Mouse (Mus musculus): ENCODE results near the gene Abcb5. TPM values are rescaled to one million over a fixed set of nuclear protein-coding genes. Genes with fewer than 3 reads are reported as not detected.

Abcb5 gene
- total and polyA plus RNA-seq, 3 experiments: not detected

- no peak for TF ChIP-seq EP300 (IDR thresholded peaks at IDR 0.05; ENCODE audit: insufficient read depth, low read depth, low read length)
- no peak for TF ChIP-seq CTCF (IDR thresholded peaks at IDR 0.05)
- no peak for TF ChIP-seq POLR2A (IDR thresholded peaks at IDR 0.05; ENCODE audit: insufficient read depth, low read depth, low read length)
- intact Hi-C loops (cut with DNase I): loop anchor here (10.0 kb wide), 2 partner anchors 258 to 538 kb away; partner anchors contain the start of gene Sp4
- Histone ChIP-seq H3K4me3 (no peak overlapping the region), H3K9ac (ENCODE audit: low read depth, low read length) (no peak overlapping the region), H3K27me3 (ENCODE audit: control insufficient read depth, insufficient read depth, low read length) (peaks cover 21% of the 10 kb centered on the region), H3K27ac (no peak overlapping the region), H3K36me3 (ENCODE audit: control insufficient read depth, insufficient read depth, low read length) (no peaks in the 10 kb centered on the region), H3K79me2 (replicated peaks; ENCODE audit: control insufficient read depth, insufficient read depth, low read length) (no peaks in the 10 kb centered on the region), H3K4me1 (ENCODE audit: control insufficient read depth, insufficient read depth, low read length) (no peaks in the 10 kb centered on the region)
- DNase-seq: no peak
- 5% methylated on average over 33 of the region's 33 CpGs for WGBS
These were observed 123.4 kb downstream of the Abcb5 start for GRCm38 (mm10) chr12:118842671-118843411.

- intact Hi-C loops (cut with DNase I): loop anchor here (10.0 kb wide), 2 partner anchors 257 to 537 kb away; partner anchors contain the start of gene Sp4
- TF ChIP-seq CTCF (IDR thresholded peaks at IDR 0.05): no peak
- TF ChIP-seq EP300 (IDR thresholded peaks at IDR 0.05; ENCODE audit: insufficient read depth, low read depth, low read length): no peak
- TF ChIP-seq POLR2A (IDR thresholded peaks at IDR 0.05; ENCODE audit: insufficient read depth, low read depth, low read length): no peak
- no peaks in the 10 kb centered on the region for H3K79me2 ChIP-seq (replicated peaks; ENCODE audit: control insufficient read depth, insufficient read depth, low read length)
- H3K27me3 ChIP-seq (ENCODE audit: control insufficient read depth, insufficient read depth, low read length): peaks cover 24% of the 10 kb centered on the region
- no peak overlapping the region for H3K27ac ChIP-seq
- DNase-seq: no peak
- no peaks in the 10 kb centered on the region for H3K36me3 ChIP-seq (ENCODE audit: control insufficient read depth, insufficient read depth, low read length)
- no peak overlapping the region for H3K9ac ChIP-seq (ENCODE audit: low read depth, low read length)
- 17% methylated on average over 6 of the region's 6 CpGs for WGBS
- no peak overlapping the region for H3K4me3 ChIP-seq
- no peaks in the 10 kb centered on the region for H3K4me1 ChIP-seq (ENCODE audit: control insufficient read depth, insufficient read depth, low read length)
These were observed 124.2 kb downstream of the Abcb5 start for GRCm38 (mm10) chr12:118841971-118842550.

- no peak for DNase-seq
- Histone ChIP-seq H3K27ac (no peak overlapping the region), H3K36me3 (ENCODE audit: control insufficient read depth, insufficient read depth, low read length) (no peaks in the 10 kb centered on the region), H3K79me2 (replicated peaks; ENCODE audit: control insufficient read depth, insufficient read depth, low read length) (no peaks in the 10 kb centered on the region), H3K4me3 (no peak overlapping the region), H3K27me3 (ENCODE audit: control insufficient read depth, insufficient read depth, low read length) (peaks cover 24% of the 10 kb centered on the region), H3K4me1 (ENCODE audit: control insufficient read depth, insufficient read depth, low read length) (no peaks in the 10 kb centered on the region), H3K9ac (ENCODE audit: low read depth, low read length) (no peak overlapping the region)
- 16% methylated on average over 5 of the region's 5 CpGs for WGBS
- intact Hi-C loops (cut with DNase I): loop anchor here (10.0 kb wide), 2 partner anchors 257 to 537 kb away; partner anchors contain the start of gene Sp4
- TF ChIP-seq POLR2A (IDR thresholded peaks at IDR 0.05; ENCODE audit: insufficient read depth, low read depth, low read length): no peak
- no peak for TF ChIP-seq EP300 (IDR thresholded peaks at IDR 0.05; ENCODE audit: insufficient read depth, low read depth, low read length)
- no peak for TF ChIP-seq CTCF (IDR thresholded peaks at IDR 0.05)
These were observed 124.8 kb downstream of the Abcb5 start for GRCm38 (mm10) chr12:118841381-118841922.

- TF ChIP-seq EP300 (IDR thresholded peaks at IDR 0.05; ENCODE audit: insufficient read depth, low read depth, low read length): no peak
- 6% methylated on average over 12 of the region's 12 CpGs for WGBS
These were observed 125.4 kb downstream of the Abcb5 start for GRCm38 (mm10) chr12:118840861-118841260.

GRCm38 (mm10) chr12:118840301-118840700, 125.9 kb downstream of the Abcb5 start:
- Histone ChIP-seq H3K4me1 (ENCODE audit: control insufficient read depth, insufficient read depth, low read length) (no peaks in the 10 kb centered on the region), H3K36me3 (ENCODE audit: control insufficient read depth, insufficient read depth, low read length) (no peaks in the 10 kb centered on the region), H3K27me3 (ENCODE audit: control insufficient read depth, insufficient read depth, low read length) (peaks cover 27% of the 10 kb centered on the region), H3K79me2 (replicated peaks; ENCODE audit: control insufficient read depth, insufficient read depth, low read length) (no peaks in the 10 kb centered on the region), H3K9ac (ENCODE audit: low read depth, low read length) (no peak overlapping the region), H3K4me3 (no peak overlapping the region), H3K27ac (no peak overlapping the region)
- intact Hi-C loops (cut with DNase I): loop anchor here (10.0 kb wide), 2 partner anchors 256 to 536 kb away; partner anchors contain the start of gene Sp4
- no peak for DNase-seq
- 9% methylated on average over 15 of the region's 15 CpGs for WGBS
- TF ChIP-seq EP300 (IDR thresholded peaks at IDR 0.05; ENCODE audit: insufficient read depth, low read depth, low read length) (no peak), POLR2A (IDR thresholded peaks at IDR 0.05; ENCODE audit: insufficient read depth, low read depth, low read length) (no peak), CTCF (IDR thresholded peaks at IDR 0.05) (no peak)

More at GRCm38 (mm10) chr12:118840861-118841260, 125.4 kb downstream of the Abcb5 start:
- Histone ChIP-seq H3K36me3 (ENCODE audit: control insufficient read depth, insufficient read depth, low read length) (no peaks in the 10 kb centered on the region), H3K79me2 (replicated peaks; ENCODE audit: control insufficient read depth, insufficient read depth, low read length) (no peaks in the 10 kb centered on the region), H3K27ac (no peak overlapping the region), H3K27me3 (ENCODE audit: control insufficient read depth, insufficient read depth, low read length) (peaks cover 27% of the 10 kb centered on the region), H3K4me1 (ENCODE audit: control insufficient read depth, insufficient read depth, low read length) (no peaks in the 10 kb centered on the region), H3K9ac (ENCODE audit: low read depth, low read length) (no peak overlapping the region), H3K4me3 (no peak overlapping the region)
- intact Hi-C loops (cut with DNase I): loop anchor here (10.0 kb wide), 2 partner anchors 256 to 536 kb away; partner anchors contain the start of gene Sp4
- DNase-seq: no peak
